Mouse (Mus musculus): ENCODE results near the gene Mfap1a. TPM values are rescaled to one million over a fixed set of nuclear protein-coding genes. Genes with fewer than 3 reads are reported as not detected.

Gene Mfap1a
- total RNA-seq, 2 experiments from 2014 or later = 27.2 to 28.1 TPM

- no peak for DNase-seq
- intact Hi-C loops (cut with DNase I) = no loop called here
These were observed 62.3 kb downstream of the Mfap1a start, which contains the start of gene Ell3 for GRCm38 (mm10) chr2:121444178-121444577. Gene Ell3 (minus strand): TSS chr2:121444278.

DNA sequence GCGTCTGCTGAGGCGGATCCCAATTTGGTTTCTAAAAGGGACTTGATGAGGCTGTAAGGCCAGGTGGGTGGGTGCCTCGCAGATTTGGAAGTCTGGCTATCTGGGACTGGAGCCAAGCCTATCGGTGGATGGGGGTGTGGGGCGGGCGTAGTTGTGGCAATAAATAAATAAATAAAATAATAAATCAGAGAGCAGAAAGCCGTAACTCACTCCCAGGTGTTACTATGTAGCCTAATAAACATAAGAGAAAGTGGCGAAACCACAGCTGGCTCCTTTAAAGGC lies 63.5 kb downstream of the Mfap1a start:
- no peak for DNase-seq
- intact Hi-C loops (cut with DNase I) = no loop called here

DNA sequence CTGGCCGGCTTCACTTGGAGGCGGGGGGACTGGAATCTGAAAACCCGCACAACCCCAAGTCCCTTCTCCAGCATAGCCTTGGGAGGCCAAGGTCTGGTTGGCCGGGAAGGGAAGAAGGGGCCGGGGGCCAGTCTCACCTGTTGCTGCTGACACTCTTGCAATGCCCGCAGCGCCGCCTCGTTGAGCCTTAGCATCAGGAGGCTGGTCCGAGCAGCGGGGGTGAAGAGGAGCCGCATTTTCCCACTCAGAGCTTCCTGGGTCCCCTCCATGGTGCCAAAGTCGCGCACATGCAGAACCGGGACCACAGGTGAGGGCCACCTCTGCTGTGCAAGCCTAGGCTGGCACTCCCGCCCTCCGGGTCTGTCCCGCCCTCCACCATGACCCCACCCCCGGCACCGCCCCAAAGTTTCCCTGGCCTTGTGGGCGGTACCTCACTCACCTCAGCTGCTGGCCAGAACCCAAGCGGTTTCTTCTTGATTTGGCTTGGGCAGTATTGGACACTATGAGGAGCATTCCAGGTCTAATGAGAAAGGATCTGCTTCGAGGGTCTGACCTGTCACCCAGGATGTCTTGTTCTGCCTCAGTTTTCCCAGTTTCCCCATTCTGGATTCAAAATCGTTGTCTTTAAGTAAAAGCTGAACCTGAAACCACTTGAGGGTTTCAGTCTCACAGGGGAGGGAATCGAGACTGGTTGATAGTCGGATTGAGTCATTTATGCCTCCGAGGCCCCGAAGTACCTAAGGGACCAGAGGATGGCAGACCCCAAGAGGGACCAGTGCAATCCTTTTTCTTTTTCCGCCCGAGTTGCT lies 64.0 kb downstream of the Mfap1a start:
- intact Hi-C loops (cut with DNase I) = no loop called here
- DNase-seq = peak; percentile 63 to 72

Small RNA genes lying within 50 kb of the gene (microRNA-seq; reads per million reads assigned to microRNA genes)
- gene Gm22953 = 0 reads per million in 2 experiments

Other genes with a start within 250 kb of the Mfap1a start
- 10 to 100 TPM; 51.6 to 57.8 TPM for gene Trp53bp1, start 235.3 kb downstream of the Mfap1a start, total RNA-seq (2021)
- 10 to 100 TPM in 1 of 2 experiments, 1 to 10 TPM in 1; 9.6 to 12.2 TPM for gene Map1a, start 217.1 kb downstream of the Mfap1a start, total RNA-seq (2021)
- gene Ppip5k1, start 151.3 kb downstream of the Mfap1a start, total RNA-seq (2021) = 10 to 100 TPM; 23.5 to 25.0 TPM
- 1 to 10 TPM; 1.3 to 1.6 TPM for gene Ckmt1, start 149.0 kb downstream of the Mfap1a start, total RNA-seq (2021)
- gene Strc, start 119.5 kb downstream of the Mfap1a start, total RNA-seq (2021) = not detected
- 100 to 1,000 TPM; 141 to 172 TPM for gene Pdia3, start 92.9 kb downstream of the Mfap1a start, total RNA-seq (2021)
- 1 to 10 TPM; 2.2 to 3.2 TPM for gene Catsper2, start 92.9 kb downstream of the Mfap1a start, total RNA-seq (2021)
- under 1 TPM; 0.14 to 0.25 TPM for gene Ell3, start 62.4 kb downstream of the Mfap1a start, total RNA-seq (2021)
- 100 to 1,000 TPM; 407 to 422 TPM for gene Serf2, start 57.5 kb downstream of the Mfap1a start, total RNA-seq (2021)
- gene Hypk, start 53.4 kb downstream of the Mfap1a start, total RNA-seq (2021) = 10 to 100 TPM; 22.1 to 23.2 TPM
- not detected for gene Serinc4, start 49.9 kb downstream of the Mfap1a start, total RNA-seq (2021)
- 10 to 100 TPM; 25.4 to 28.7 TPM for gene Mfap1b, start 32.6 kb downstream of the Mfap1a start, total RNA-seq (2021)
- 1 to 10 TPM; 6.2 to 8.3 TPM for gene Wdr76, start 58 bp upstream of the Mfap1a start, total RNA-seq (2021)